Mouse (Mus musculus): ENCODE results near the gene Abce1. TPM values are rescaled to one million over a fixed set of nuclear protein-coding genes. Genes with fewer than 3 reads are reported as not detected.
"Not testable (repeated sequence)": the region's sequence is repeated elsewhere in the genome, so short reads cannot be mapped to it uniquely, and the experiment has no call there.

The Abce1 gene
- total and polyA plus RNA-seq, 2 experiments from 2014 or later, result 69.3 to 117 TPM

- H3K4me1 ChIP-seq (ENCODE audit: insufficient read depth), result no peaks in the 10 kb centered on the region
- H3K4me3 ChIP-seq (ENCODE audit: low read depth, low read length), result no peak overlapping the region
- H3K27me3 ChIP-seq (ENCODE audit: insufficient read depth, low read length), result no peaks in the 10 kb centered on the region
- no peak overlapping the region for H3K4me2 ChIP-seq (ENCODE audit: low read depth)
- no peak for TF ChIP-seq CTCF (IDR thresholded peaks at IDR 0.05; ENCODE audit: low read depth)
- H3K27ac ChIP-seq (ENCODE audit: low read depth, low read length), result no peak overlapping the region
- no peaks in the 10 kb centered on the region for H3K9me3 ChIP-seq (ENCODE audit: low read length)
- DNase-seq (no peak), ATAC-seq (no peak)
- peaks cover 24% of the 10 kb centered on the region for H3K36me3 ChIP-seq (ENCODE audit: insufficient read depth)
- H3K9ac ChIP-seq, result no peak overlapping the region
Measured at GRCm38 (mm10) chr8:79723308-79723707, 11.8 kb upstream of the Abce1 start.

- DNase-seq, result no peak
- H3K27me3 ChIP-seq (ENCODE audit: insufficient read depth, low read length), result no peaks in the 10 kb centered on the region
- H3K4me2 ChIP-seq (ENCODE audit: low read depth), result no peak overlapping the region
- no peak overlapping the region for H3K27ac ChIP-seq (ENCODE audit: low read depth, low read length)
- no peak overlapping the region for H3K9ac ChIP-seq
- H3K9me3 ChIP-seq (ENCODE audit: low read length), result no peaks in the 10 kb centered on the region
- H3K4me1 ChIP-seq (ENCODE audit: insufficient read depth), result no peaks in the 10 kb centered on the region
- no peak for ATAC-seq
- H3K36me3 ChIP-seq (ENCODE audit: insufficient read depth), result peaks cover 36% of the 10 kb centered on the region
- no peak for TF ChIP-seq CTCF (IDR thresholded peaks at IDR 0.05; ENCODE audit: low read depth)
- no peak overlapping the region for H3K4me3 ChIP-seq (ENCODE audit: low read depth, low read length)
Measured at GRCm38 (mm10) chr8:79721537-79721936, 10.0 kb upstream of the Abce1 start.

- no peak for TF ChIP-seq CTCF (IDR thresholded peaks at IDR 0.05; ENCODE audit: low read depth)
- WGBS, result 58% methylated on average over 5 of the region's 6 CpGs
- no peak for ATAC-seq
- Histone ChIP-seq H3K4me2 (ENCODE audit: low read depth) (peak overlapping the region; percentile 51), H3K9me3 (ENCODE audit: low read length) (no peaks in the 10 kb centered on the region), H3K4me1 (ENCODE audit: insufficient read depth) (no peaks in the 10 kb centered on the region), H3K27me3 (ENCODE audit: insufficient read depth, low read length) (no peaks in the 10 kb centered on the region), H3K4me3 (ENCODE audit: low read depth, low read length) (no peak overlapping the region), H3K9ac (no peak overlapping the region), H3K36me3 (ENCODE audit: insufficient read depth) (peaks cover 18% of the 10 kb centered on the region), H3K27ac (ENCODE audit: low read depth, low read length) (no peak overlapping the region)
- no peak for DNase-seq
Measured at GRCm38 (mm10) chr8:79712676-79713075, 1.1 kb upstream of the Abce1 start.

- H3K4me2 ChIP-seq (ENCODE audit: low read depth), result no peak overlapping the region
- no peak for DNase-seq
- H3K4me3 ChIP-seq (ENCODE audit: low read depth, low read length), result no peak overlapping the region
- no peak for TF ChIP-seq CTCF (IDR thresholded peaks at IDR 0.05; ENCODE audit: low read depth)
- H3K27me3 ChIP-seq (ENCODE audit: insufficient read depth, low read length), result no peaks in the 10 kb centered on the region
- H3K36me3 ChIP-seq (ENCODE audit: insufficient read depth), result peaks cover 43% of the 10 kb centered on the region
- H3K9ac ChIP-seq, result no peak overlapping the region
- H3K9me3 ChIP-seq (ENCODE audit: low read length), result no peaks in the 10 kb centered on the region
- H3K4me1 ChIP-seq (ENCODE audit: insufficient read depth), result no peaks in the 10 kb centered on the region
- 98% methylated on average over 3 of the region's 3 CpGs for WGBS
- no peak overlapping the region for H3K27ac ChIP-seq (ENCODE audit: low read depth, low read length)
- no peak for ATAC-seq
Measured at GRCm38 (mm10) chr8:79706687-79707086, 4.9 kb downstream of the Abce1 start.

GRCm38 (mm10) chr8:79692531-79692930, 19.0 kb downstream of the Abce1 start:
- Histone ChIP-seq H3K9ac (no peak overlapping the region), H3K36me3 (ENCODE audit: insufficient read depth) (peaks cover 43% of the 10 kb centered on the region), H3K4me2 (ENCODE audit: low read depth) (no peak overlapping the region), H3K4me1 (ENCODE audit: insufficient read depth) (no peaks in the 10 kb centered on the region), H3K27ac (ENCODE audit: low read depth, low read length) (no peak overlapping the region), H3K4me3 (ENCODE audit: low read depth, low read length) (no peak overlapping the region), H3K27me3 (ENCODE audit: insufficient read depth, low read length) (no peaks in the 10 kb centered on the region), H3K9me3 (ENCODE audit: low read length) (no peaks in the 10 kb centered on the region)
- no peak for TF ChIP-seq CTCF (IDR thresholded peaks at IDR 0.05; ENCODE audit: low read depth)
- DNase-seq (no peak), ATAC-seq (no peak)
- 74% methylated on average over 2 of the region's 2 CpGs for WGBS

- H3K4me1 ChIP-seq (ENCODE audit: insufficient read depth); H3K4me3 ChIP-seq (ENCODE audit: low read depth, low read length); H3K9ac ChIP-seq; H3K27me3 ChIP-seq (ENCODE audit: insufficient read depth, low read length); H3K9me3 ChIP-seq (ENCODE audit: low read length); DNase-seq; H3K4me2 ChIP-seq (ENCODE audit: low read depth); ATAC-seq; H3K27ac ChIP-seq (ENCODE audit: low read depth, low read length): not testable (repeated sequence)
- WGBS, result 93% methylated on average over 5 of the region's 5 CpGs
- peaks cover 51% of the 10 kb centered on the region for H3K36me3 ChIP-seq (ENCODE audit: insufficient read depth)
Measured at GRCm38 (mm10) chr8:79685927-79686326, 25.6 kb downstream of the Abce1 start.

GRCm38 (mm10) chr8:79680965-79681364, 30.6 kb downstream of the Abce1 start:
- peak overlapping the region; percentile 47 for H3K4me2 ChIP-seq (ENCODE audit: low read depth)
- H3K27me3 ChIP-seq (ENCODE audit: insufficient read depth, low read length), result no peaks in the 10 kb centered on the region
- peaks cover 22% of the 10 kb centered on the region for H3K36me3 ChIP-seq (ENCODE audit: insufficient read depth)
- no peak for TF ChIP-seq CTCF (IDR thresholded peaks at IDR 0.05; ENCODE audit: low read depth)
- no peaks in the 10 kb centered on the region for H3K4me1 ChIP-seq (ENCODE audit: insufficient read depth)
- DNase-seq (no peak), ATAC-seq (peak; percentile 46; the same call in 1 of the 2 replicates)
- peak overlapping the region; percentile 18 for H3K4me3 ChIP-seq (ENCODE audit: low read depth, low read length)
- WGBS, result 41% methylated on average over 2 of the region's 2 CpGs
- no peaks in the 10 kb centered on the region for H3K9me3 ChIP-seq (ENCODE audit: low read length)
- H3K27ac ChIP-seq (ENCODE audit: low read depth, low read length), result no peak overlapping the region
- peak overlapping the region; percentile 31; the same call in 1 of the 2 replicates for H3K9ac ChIP-seq

GRCm38 (mm10) chr8:79680555-79680954, 31.0 kb downstream of the Abce1 start:
- ATAC-seq (peak; percentile 36), DNase-seq (peak; percentile 14)
- Histone ChIP-seq H3K4me1 (ENCODE audit: insufficient read depth) (no peaks in the 10 kb centered on the region), H3K4me2 (ENCODE audit: low read depth) (peak overlapping the region; percentile 47), H3K9me3 (ENCODE audit: low read length) (no peaks in the 10 kb centered on the region), H3K27ac (ENCODE audit: low read depth, low read length) (no peak overlapping the region), H3K9ac (peak overlapping the region; percentile 31; the same call in 1 of the 2 replicates), H3K27me3 (ENCODE audit: insufficient read depth, low read length) (no peaks in the 10 kb centered on the region), H3K4me3 (ENCODE audit: low read depth, low read length) (peak overlapping the region; percentile 18), H3K36me3 (ENCODE audit: insufficient read depth) (peaks cover 22% of the 10 kb centered on the region)
- WGBS, result 13% methylated on average over 34 of the region's 34 CpGs
- no peak for TF ChIP-seq CTCF (IDR thresholded peaks at IDR 0.05; ENCODE audit: low read depth)

- DNase-seq; H3K9me3 ChIP-seq (ENCODE audit: low read length); H3K27me3 ChIP-seq (ENCODE audit: insufficient read depth, low read length); H3K4me1 ChIP-seq (ENCODE audit: insufficient read depth); H3K4me3 ChIP-seq (ENCODE audit: low read depth, low read length); H3K9ac ChIP-seq; ATAC-seq; H3K27ac ChIP-seq (ENCODE audit: low read depth, low read length): not testable (repeated sequence)
- Histone ChIP-seq H3K36me3 (ENCODE audit: insufficient read depth) (peaks cover 22% of the 10 kb centered on the region), H3K4me2 (ENCODE audit: low read depth) (peak overlapping the region; percentile 47)
- WGBS, result 44% methylated on average over 10 of the region's 10 CpGs
Measured at GRCm38 (mm10) chr8:79680083-79680482, 31.5 kb downstream of the Abce1 start.
